Mouse (Mus musculus) frontal cortex, postnatal 14 days (tissue): ENCODE data around the gene Tmsb4x.

Experiments used
- DNase-seq, 2 experiments: peaks; one replicate each; pipeline ENCODE4 v3.0.0; 2022; ENCODE audit warnings: low spot score in 2 of 2

Tmsb4x gene

DNA sequence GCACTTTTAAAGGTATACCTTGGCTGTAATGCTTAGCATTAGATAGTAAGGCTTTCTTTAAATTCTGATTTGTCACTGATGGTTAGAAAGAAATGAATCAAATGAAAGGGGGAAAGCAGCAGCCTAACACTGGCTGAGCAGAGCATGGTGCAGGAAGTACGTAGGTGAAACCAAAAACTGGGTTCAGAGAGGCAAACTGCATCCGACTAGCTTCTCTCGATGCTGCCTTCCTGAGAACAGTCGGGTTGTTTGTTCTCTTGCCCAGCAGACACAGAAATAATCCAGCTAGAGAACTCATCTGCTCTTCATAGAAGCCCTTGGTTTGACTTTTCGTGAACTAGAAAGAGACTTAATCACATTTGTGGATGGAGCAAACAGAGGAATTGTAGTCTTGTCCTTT, 26.7 kb downstream of the Tmsb4x start:
- DNase-seq: no peak

DNA sequence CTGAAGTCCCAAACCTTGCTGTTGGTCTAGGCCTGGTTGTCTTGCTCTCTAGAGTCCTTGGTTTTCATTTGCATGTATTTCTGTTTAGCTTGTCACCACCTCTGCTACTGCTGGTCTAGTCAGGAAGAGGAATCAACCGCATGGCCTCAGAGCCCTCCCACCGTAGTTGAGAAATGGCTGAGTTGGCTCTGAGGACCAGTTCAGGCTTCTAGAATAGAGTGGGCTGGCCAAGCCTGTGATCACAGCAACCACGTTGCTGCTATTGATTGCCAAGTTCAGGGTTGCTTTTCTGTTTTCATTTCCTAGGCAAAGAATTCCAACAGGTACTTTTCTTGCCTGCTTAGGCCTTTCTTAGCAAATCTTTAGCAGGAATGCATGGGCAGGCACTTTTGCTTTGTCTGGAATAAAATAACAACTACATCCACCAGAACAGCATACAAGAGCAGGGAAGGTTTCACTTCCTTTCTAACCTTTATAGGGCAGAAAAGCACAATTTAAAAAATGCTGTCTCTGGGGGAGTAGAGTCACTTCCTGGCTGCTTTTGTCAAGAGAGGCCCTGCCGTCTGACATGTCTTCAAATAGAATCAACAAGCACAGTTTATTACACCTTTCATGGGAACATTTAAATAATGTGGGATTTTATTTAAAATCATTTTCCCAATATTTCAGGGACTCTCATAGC, 29.0 kb downstream of the Tmsb4x start:
- DNase-seq: no peak

DNA sequence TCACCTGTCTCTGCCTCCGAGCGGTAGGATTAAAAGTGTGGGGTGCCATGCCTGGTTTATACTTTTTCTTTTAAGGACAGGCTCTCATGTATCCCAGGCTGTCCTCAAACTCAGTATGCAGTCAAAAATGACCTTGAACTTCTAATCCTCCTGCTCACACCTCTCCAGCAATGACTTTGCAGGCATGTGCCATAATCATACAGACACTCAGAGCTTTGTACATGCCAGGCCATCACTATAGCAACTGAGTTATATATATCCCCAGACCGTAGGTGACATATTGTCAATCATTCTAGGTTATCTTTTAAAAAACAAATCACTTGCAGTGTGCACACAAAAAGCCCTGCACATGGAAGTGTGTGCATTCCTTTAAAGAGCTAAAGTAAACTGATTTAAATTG, 29.6 kb downstream of the Tmsb4x start:
- DNase-seq: no peak

DNA sequence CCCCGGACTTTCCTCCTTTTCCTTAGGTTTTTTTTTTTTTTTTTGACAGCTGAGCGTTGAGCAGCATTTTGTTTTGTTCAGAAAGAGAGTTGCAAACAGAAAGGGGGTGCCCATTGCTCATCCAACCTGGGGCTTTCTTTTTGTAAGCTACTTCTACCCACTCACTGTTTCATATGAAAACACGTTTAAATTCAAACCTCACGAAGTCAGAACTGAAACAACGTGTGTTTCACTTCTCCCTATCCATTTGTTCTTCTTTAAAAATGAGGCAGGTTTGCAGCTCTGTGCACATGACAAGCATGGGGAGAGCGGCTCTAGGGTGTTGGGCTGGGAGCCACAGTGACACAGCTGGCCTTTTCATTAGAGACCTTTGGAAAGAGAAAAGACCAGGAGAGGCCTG, 33.8 kb downstream of the Tmsb4x start:
- DNase-seq: no peak

DNA sequence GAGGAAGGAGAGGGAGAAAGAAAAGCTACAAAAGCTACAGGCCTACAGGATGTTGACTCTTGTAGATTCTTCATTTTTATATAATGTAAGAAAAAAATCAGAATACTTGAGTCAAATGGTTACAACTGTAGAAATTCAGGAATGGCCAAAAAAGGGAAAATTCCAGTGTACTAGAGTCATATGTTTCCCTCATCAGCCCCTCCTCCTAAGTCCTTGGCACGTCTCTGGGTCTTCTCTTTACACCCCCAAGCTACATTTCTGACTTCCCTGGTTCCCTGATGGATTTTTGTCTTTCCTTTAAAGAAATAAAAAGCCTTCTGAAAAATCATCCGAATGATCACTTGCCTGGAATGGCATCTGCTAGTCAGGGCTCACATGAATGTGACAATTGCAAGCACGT, 34.8 kb downstream of the Tmsb4x start:
- DNase-seq: no peak

DNA sequence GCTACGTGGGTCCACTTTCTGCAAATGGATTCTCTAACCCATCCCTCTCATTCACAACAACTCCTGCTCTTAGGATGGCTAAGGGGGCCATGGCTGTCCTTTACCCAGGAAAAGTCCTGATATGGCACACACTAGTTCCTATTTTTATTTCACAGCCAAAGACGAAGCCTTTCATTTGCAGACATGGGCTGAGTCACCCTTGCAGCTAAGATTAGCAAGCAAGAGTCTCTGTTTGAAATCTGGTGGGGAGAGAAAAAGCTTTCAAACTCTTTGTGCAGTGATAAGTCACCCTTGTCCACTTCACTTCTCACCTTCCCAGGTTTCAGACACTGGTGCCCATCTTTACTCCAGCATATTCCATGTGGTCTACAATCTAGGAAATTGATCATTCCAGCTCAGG, 36.9 kb downstream of the Tmsb4x start:
- no peak for DNase-seq

DNA sequence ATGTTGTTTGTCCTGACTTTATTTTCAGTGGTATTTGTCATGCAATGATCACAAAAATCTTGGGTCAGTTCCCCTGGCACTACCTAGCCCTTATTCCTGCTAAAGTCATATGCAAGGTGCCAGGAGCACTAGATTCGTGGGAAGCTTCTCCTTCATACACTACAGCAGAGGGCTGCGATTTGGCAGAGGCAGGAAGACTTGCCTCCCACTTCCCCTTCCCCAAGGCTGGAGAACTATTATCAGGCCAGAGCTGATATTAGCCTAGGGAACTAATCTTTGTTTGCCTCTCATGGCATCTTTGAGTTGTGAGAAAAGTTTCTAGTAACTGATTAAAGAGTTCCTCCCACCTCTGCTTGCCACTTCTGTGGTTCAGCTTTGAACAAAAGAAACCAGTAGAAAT, 37.8 kb downstream of the Tmsb4x start:
- no peak for DNase-seq

DNA sequence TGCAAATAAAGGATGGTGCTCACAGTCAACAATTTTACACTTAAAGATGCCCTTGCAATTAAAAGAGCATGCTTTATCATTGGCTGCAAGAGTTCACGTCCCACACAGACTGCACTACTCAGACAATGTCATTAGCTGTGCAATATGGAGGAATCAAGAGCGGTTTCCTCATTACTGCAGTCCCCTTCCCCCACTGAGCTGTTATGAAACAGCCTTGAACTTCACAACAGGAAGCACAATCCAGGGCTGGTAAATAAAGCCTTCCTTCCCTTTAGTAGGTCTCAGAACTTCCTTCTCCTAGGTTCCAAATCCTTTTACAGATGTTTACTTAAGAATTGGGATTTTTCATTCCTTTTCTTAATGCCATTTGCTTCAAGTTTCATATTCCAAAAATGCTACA, 41.8 kb downstream of the Tmsb4x start:
- no peak for DNase-seq

DNA sequence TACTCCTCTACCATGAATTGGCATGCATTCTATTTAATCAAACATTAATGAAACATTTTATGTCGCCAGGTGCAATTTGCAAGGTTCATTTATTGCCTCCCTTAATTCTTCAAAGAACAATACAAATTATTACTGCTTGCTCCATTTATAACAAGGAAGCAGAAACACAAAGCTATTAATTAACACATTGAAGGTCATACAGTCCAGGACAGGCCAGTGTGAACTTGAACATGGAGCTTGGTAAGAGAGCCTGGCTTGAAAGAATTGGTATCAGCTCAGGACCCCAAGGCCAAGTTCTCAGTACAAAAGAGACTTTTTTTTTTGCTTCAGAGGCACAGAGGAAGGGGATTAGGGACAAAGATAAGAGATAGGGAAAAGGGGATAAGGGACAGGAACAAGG, 43.1 kb downstream of the Tmsb4x start:
- no peak for DNase-seq

DNA sequence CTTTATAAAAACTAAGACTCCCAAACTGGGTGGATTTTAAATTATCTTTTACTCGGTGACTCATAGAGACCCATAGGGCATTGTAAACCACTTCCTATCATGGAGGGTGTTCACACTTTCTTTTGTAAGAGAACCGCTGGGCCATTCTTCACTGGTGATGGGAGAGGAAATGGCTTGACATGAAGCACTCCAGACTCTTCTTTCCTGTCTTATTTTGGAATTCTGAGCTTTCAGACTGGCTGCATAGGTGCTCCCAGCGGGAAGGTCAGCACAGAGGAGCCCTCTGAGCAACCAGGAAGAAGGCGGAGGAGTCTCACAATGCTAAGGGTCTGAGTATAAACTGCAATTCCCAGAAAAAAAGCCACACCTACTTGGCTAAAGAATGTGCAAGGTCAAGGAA, 51.4 kb downstream of the Tmsb4x start:
- no peak for DNase-seq
